Mouse (Mus musculus): ENCODE data around the gene Fgfrl1.

The Fgfrl1 gene

DNA sequence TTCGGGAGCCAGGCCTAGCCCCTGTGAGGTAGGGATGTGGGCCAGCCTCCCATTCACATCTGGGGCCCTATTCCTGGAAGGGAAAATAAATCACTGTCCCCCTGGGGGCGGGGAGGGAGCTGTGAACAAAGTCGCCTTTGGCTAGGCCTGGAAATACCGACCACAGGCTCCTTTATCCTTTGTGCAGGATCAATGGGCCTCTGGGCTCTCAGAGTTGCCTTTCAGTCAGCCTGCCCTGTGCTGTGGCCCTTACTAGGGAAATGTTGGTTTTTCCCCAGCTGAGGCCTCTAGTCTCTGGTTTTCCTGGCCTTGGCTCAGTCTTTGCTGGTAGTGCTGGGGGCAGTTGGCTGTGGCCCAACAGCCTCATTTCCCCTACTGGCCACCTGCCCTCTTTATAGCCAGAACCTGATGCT is 5.2 kb downstream of the Fgfrl1 start:
- no peak for DNase-seq (ENCODE audit: extremely low read depth, low read depth, low spot score)

- no peak for DNase-seq (ENCODE audit: extremely low read depth, low read depth, low spot score)
Measured at GRCm38 (mm10) chr5:108700346-108700745, 8.2 kb downstream of the Fgfrl1 start.

DNA sequence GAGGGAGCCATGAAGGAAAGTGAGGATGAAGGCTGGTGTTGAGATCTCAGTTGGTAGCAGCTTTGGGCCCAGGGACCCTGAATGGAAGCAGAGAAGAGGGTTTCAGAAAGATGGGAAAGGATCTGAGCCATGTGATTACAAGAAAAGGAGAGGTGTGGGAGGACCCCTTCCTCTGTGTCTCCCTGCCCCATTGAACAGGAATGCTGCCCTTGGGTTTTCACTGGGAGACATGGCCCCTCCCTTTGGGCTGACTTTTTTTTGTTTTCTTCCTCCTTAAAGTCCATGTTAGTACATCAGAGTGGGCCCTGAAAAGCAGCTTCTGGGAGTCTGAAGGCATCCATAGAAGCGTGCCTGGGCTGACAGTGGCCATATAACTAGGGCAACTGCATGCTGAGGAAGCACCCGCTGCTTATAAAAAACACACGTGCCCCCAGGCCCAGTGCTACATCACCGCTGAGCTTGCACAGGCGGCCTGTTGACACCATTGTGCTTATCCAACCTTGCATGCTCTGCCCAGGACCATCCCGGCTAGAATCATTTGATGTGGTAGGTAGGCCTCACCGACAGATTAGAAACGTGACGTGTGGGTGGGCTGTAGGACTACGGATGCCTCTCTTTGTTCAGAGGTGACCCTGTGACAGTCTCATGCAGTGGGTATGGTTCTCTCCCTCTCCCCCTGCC is 9.3 kb downstream of the Fgfrl1 start:
- DNase-seq (ENCODE audit: extremely low read depth, low read depth, low spot score), result no peak

- DNase-seq (ENCODE audit: extremely low read depth, low read depth, low spot score), result no peak
Measured at GRCm38 (mm10) chr5:108703754-108704626, 11.8 kb downstream of the Fgfrl1 start.

- DNase-seq (ENCODE audit: extremely low read depth, low read depth, low spot score), result no peak
Measured at GRCm38 (mm10) chr5:108707758-108708157, 15.6 kb downstream of the Fgfrl1 start.

DNA sequence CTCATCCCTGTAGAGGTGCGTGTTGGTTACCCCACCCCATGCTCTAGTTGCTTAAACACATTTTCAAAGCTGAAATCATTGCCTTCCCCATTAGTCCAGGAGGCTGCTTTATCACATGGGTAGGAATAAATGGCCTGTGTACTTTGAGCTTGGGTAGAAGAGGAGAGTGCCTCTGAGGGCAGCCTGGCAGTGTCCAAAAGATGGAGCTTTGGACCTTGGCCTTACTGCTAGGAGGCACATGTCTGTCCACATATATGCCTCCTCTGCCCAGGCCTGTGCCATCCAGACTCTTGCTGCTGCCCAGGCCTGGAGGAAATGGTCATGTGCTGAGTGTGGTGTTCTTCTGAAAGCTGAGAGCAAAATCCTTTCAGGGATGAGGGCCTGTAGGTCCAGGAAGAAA is 16.2 kb downstream of the Fgfrl1 start:
- no peak for DNase-seq (ENCODE audit: extremely low read depth, low read depth, low spot score)

DNA sequence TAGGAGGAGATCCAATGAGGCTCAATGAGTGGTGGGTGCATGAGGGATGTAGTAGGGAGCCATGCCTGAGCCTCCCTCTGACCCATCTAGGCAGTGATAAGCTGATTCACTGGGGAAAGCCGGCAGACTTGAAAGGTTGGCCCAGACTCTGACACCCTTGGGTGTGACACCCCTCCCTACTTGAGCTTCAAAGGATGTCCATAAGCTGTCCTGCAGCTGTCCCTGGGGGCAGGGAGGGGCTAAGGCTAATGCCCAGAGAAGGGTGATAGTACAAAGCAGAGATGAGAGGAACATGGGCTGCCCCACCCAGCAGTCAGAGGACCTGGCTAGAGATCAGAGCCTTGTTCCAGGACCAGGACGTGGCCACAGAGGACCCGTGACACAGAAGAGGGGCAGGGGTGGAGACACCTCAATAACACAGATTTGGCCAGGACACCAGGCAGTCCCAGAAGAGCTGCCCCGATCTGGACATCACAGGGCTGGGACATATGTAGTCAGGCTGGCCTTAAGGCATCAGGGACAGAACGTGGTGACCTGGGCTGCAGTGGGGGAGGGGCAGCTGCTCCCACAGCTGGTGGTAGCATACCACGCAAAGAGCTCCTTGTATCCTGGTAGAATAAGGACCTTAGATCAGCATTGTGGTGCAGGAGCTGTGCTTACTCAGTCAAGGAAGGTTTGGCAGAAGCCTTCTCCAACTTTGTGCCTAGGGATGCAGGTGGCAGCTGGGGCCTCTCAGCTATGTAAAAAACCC is 17.0 kb downstream of the Fgfrl1 start:
- DNase-seq (ENCODE audit: extremely low read depth, low read depth, low spot score), result no peak

DNA sequence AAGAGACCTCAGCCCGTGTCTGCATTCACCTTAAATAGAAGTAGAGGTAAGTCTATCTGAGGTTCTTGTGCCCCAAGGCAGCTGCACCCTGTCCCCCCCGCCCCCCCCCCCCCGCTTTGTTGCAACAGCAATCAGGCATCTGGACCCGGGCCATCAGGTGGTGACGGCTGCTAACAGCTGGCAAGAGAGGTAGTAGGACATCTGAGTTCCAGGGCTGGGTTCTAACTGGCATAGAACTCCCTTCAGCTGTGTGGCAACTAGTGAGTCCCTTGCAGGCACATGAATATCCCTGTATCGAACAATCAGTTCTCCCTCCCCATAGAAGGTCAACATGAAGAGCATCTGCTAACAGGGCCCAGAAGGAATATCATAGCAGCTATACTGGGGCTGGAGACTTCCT is 19.8 kb downstream of the Fgfrl1 start:
- no peak for DNase-seq (ENCODE audit: extremely low read depth, low read depth, low spot score)

DNA sequence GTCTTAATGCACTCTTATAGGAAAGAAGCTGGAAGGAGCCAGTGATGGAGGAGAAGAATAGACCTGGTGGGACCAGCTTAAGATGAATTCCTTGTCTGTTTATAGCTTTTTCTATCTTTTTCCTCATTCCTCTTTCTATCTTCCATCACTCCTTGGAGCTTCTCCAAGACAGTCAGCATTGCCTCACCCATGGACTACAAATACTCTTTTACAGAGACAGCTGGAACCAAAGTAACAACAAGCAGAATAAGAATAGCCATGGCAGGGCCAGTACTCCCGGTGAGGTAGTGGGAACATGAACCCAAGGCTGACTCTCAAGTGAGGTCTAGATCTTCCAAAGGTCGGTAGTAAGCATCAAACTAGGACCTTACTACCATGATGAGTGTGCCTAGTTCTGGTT is 20.9 kb downstream of the Fgfrl1 start:
- no peak for DNase-seq (ENCODE audit: extremely low read depth, low read depth, low spot score)

DNA sequence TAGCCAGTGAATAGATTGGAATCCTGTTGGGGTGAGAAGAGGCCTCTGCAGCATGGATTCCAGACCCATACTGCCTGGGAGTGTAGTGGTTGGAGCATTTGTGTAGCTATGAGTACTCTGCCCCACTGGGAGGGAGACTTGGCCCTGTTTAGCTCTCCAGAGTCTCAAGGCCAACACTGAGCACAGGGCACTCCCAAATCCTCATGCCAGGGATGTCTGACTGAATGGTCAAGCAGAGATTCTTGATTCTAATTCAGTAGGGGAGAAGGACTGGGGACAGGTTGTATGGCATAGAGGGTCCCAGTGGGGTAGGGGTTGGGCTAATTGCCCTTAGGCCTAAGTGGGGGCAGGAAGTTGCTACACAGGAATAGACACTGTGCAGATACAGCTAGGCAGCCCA is 21.5 kb downstream of the Fgfrl1 start:
- DNase-seq (ENCODE audit: extremely low read depth, low read depth, low spot score), result no peak

DNA sequence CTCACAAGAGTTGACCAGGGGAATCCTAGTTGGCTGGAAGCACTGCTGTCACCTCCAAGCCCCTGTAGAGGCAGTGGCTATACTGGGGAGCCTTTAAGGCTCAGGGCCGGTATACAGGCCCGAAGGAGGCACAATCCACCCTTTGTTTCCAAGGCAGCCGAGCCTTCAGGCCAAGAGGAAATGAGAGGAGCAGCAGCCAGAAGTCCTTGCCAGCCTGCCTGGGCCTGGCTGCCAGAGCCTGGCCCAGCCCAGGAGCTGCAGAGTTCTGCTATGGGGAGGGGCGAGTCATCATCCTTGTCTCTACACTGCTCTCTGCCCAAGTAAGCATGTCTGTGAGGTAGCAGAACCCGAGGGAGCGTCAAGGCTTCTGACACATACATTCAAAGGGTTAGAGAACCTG is 22.0 kb downstream of the Fgfrl1 start:
- DNase-seq (ENCODE audit: extremely low read depth, low read depth, low spot score), result no peak

- DNase-seq (ENCODE audit: extremely low read depth, low read depth, low spot score), result peak; percentile 62
Measured at GRCm38 (mm10) chr5:108715974-108716373, 23.8 kb downstream of the Fgfrl1 start.

DNA sequence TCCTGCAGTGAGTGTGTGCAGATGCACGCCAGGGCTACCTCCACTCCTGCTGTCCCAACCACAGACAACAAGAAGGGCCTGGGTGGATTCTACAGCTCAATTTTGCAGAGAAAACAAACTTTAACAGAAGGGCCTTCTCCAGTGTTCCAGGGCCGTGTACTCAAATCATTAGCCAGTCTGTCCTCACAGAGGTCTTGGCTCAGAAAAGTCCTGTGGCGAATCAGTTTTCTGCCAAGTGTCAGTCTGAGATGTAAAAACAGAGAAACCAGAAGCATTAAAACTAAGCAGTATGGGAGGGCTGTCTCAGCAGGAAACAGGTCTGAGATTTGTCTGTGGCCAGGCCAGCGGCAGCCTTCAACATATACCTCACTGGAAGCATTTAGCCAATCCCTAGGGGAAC is 25.9 kb downstream of the Fgfrl1 start:
- DNase-seq (ENCODE audit: extremely low read depth, low read depth, low spot score), result no peak

DNA sequence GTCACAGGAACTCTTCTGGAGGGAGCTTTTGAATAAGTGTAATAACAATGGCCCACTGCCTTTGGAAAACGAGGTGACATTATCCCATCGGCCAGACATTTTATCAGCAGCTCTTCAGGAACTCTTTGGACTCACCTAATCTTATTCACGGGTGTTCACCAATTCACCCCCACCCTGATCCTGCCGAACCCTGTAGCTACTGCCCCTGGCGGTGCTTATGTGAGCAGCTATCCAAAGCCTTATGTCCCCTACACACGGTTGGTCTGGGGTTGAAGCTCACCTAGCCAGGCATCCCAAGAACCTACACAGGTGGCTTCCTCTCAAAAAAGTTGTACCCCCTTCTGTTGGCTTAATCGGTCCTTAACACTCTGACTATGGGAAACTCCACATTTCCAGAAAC is 27.6 kb downstream of the Fgfrl1 start:
- no peak for DNase-seq (ENCODE audit: extremely low read depth, low read depth, low spot score)

- DNase-seq (ENCODE audit: extremely low read depth, low read depth, low spot score), result no peak
Measured at GRCm38 (mm10) chr5:108724006-108724405, 31.8 kb downstream of the Fgfrl1 start.

DNA sequence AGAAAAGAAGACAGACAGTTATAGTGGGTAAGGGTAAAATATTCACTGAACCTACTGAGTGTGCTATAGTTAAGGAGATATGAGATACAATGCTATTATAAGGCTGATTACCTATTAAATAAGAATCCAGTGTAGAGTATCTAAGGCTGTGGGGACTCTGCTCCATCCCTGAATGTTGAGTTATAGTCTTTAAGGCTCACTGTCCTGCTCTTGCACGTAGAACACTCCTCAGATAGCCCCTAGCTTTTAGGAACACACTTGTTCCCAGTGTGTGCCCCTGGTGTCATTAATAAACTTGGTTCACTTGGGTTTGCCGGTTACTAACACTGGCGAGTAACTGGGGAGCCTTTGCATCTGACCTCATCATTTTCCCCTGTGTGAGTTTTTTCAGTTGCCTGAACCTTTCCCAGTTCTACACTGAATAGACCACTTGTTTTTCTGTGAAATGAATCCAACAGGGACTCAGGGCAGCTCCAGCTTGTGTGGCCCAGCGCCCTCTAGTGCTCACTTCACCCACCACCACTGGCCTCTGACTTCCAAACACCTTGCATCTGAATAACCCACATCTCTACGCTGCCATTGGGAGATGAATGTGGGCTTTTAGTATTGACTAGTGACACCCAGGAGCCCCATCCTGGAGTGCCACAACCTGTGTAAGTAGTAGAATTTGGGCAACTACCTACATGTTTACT is 34.5 kb downstream of the Fgfrl1 start:
- no peak for DNase-seq (ENCODE audit: extremely low read depth, low read depth, low spot score)

DNA sequence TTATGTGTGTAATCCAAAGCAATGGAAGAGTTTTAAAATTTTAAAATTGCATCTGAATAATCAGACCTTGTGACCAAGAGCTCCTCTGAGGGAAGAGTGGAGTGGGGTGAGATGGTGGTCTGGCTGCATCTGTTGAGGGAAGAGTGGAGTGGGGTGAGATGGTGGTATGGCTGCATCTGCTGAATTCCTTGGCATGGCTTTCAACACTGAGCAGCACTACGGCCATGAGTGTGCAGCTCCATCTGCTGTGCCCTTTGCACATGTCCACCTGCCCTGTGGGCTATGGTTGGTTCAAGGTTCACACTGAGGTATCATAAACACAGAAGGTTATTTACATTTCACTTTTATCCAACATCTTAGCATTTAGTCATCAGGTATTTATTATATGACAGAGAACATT is 35.2 kb downstream of the Fgfrl1 start:
- no peak for DNase-seq (ENCODE audit: extremely low read depth, low read depth, low spot score)

DNA sequence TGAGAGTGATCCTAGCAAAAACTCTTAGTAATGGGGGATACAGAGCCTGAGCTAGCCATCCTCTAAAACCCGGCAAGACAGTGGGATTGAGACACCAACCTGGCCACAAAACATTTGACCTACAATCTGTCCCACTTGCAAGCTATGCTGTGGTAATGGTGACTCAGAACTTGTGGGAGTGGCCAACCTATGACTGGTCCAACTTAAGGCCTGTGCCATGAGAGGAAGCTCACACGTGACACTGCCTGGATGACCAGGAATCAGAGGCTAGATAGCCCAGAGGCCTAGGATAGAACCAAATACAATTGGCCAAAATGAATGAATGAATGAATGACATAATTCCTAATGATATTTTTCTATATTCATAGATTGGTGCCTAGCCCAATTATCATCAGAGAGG is 49.7 kb downstream of the Fgfrl1 start:
- no peak for DNase-seq (ENCODE audit: extremely low read depth, low read depth, low spot score)

DNA sequence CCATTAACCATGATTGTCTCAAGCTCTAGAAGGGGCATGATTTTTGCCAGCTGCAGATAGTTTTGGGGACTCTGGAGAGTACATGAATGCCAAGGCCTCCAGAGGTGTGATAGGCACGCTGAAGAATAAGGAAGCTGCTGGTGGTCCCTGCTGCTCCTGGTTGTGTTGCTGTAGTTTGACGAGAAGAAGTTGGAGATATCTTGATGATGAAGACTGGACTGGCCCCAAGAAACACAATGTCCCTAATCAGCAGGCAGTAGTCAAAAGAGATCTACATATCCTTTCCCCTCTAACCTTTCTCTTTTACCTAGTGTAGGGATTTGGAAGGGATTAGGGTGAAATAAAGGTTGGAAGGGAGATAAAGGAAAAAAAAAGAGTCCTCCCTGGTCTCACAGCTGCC is 50.4 kb downstream of the Fgfrl1 start:
- DNase-seq (ENCODE audit: extremely low read depth, low read depth, low spot score), result no peak

DNA sequence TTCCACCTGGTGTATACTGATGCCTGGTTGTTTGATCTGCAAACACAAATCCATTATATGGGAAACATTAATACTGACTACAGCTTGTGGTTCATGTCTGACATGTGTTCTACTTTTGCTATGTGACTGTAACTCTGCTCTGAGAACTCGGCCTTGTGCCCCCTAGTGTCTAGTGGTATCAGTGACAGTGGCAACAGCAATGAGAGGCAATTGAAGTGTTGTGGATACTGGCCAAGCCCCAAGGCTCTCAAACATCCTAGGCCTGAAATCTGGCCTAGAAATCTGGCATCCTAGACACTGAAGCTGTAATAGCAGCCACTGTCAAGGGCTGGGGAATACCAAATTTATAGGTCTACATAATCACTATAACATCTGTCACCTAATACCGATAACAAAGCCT is 51.7 kb downstream of the Fgfrl1 start:
- DNase-seq (ENCODE audit: extremely low read depth, low read depth, low spot score), result no peak

DNA sequence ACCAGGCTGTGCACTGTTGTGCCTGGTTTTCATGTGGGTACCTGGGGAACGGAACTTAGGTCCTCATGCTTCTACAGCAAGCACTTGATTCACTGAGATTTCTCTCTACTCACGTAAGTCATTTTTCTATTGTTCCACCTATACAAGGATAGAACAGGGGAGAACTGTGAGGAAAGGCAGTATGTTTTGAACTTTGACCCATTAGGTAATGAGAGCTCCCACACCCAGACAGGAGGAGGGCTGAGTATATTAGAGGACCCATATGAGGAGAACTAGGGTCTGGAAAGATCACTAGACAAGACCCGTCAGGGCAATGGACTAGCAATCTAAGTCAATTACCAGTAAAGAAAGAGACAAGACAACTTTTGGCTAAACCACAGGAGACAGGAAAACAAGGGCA is 52.4 kb downstream of the Fgfrl1 start:
- no peak for DNase-seq (ENCODE audit: extremely low read depth, low read depth, low spot score)

Data from fat pad, adult 2 months (tissue).